Mouse (Mus musculus): ENCODE measurements around the gene Slc25a12.

Slc25a12 gene

DNA sequence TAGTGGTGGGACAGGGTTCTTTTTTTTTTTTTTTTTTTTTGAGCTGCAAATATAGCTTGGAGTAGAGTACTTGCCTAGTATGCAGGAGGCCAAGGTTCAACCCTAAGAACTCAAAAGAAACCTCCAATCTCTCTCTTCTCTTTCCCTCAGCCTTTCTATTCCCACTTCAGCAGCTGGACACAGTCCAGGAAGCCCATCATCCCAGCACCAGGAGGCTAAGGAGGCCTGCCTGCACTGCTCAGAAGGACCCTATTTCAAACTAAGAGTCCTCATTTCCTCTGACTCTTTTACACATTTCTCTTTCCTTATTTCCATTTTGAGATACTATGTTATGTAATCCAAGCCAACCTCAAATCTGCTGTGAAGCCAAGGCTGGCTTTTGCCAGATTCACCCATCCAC, 64.3 kb downstream of the Slc25a12 start:
- DNase-seq, result no peak

- DNase-seq, result no peak
Observed at GRCm38 (mm10) chr2:71302156-71302663, 65.3 kb downstream of the Slc25a12 start.

- DNase-seq, result peak; percentile 8 to 17
Observed at GRCm38 (mm10) chr2:71298729-71299128, 68.8 kb downstream of the Slc25a12 start.

GRCm38 (mm10) chr2:71297501-71297900, 70.0 kb downstream of the Slc25a12 start:
- no peak for DNase-seq

DNA sequence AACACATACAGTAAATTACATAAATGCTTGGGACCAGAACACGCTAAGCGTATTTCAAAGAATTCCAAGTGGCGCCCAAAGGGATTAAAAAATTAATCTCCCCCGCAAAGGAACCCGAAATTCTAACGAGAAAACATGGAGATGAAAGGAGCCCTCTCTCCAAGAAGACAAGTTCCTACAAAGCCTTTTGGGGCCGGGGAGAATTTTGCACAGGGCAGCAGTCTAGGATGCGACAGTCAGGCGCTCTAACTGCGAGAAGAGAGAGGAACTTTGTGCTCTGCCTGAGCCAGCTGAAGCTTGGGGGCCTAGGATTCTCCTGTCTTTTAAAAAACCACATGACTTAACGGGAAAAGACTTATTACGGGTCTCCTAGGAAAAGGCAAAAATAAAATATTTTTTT, 71.7 kb downstream of the Slc25a12 start:
- no peak for DNase-seq

- no peak for DNase-seq
Observed at GRCm38 (mm10) chr2:71294489-71294888, 73.1 kb downstream of the Slc25a12 start.

- no peak for DNase-seq
Observed at GRCm38 (mm10) chr2:71293983-71294382, 73.6 kb downstream of the Slc25a12 start.

DNA sequence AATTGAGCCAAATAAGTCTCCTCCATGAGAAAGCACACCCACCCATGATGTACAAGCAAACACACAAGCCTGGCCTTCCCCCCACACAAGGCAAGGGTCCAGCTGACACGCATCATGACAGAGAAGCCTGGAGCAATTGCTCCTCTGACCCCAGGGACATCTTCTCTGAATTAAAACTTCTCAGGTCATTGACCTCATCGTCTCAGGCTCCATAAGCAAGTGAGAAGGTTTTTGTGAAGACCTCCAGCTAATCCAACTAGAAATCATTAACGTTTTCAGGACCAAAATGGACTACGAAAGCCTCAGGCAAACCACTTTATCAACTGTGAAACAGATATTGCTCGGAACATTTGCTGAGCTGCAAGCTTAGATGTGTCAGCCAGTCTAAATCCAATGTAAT, 76.0 kb downstream of the Slc25a12 start:
- no peak for DNase-seq

DNA sequence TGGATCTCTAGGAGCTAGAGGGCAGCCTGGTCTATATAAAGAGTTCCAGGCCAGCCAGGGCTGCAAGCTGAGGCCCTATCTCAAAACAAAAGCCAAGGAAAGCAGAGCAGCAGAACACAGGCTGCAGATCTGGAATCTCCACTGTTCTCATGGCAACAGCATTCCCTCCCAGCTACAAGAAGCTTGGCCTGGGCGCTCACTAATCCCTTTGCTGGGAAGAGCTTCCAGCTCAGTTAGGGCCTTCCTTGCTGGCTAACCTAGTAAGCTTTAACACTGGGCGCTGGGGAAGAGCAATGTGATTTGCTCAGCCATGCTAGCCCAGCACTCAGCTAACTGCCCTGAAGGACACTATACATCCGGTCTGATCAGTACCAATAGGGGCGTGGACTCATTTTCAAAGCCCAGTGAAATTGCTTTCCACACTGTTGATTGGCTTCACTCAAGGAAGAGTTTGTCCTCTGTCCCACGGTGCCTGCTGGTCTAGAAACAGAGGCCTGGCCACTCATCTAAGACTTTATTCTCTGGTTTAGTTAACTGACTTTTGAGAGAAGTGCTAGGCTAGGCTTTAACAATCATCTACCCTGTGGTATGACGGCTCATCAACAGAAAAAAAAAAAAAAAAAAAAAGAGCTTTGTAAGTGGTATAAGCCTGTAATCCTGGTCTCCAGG, 77.3 kb downstream of the Slc25a12 start:
- DNase-seq, result no peak

DNA sequence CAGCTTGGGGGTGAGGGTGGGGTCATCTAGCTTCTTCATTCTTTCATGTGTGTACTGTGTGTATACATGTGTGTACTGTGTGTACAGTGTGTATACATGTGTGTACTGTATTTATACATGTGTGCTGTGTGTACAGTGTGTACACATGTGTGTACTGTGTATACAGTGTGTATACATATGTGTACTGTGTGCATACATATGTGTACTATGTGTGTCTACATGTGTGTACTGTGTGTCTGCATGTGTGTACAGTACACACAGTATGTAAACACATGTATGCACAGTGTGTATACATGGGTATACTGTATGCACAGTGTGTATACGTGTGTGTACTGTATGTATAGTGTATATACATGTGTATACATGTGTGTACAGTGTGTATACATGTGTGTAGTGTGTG, 85.6 kb downstream of the Slc25a12 start:
- DNase-seq, result no peak

DNA sequence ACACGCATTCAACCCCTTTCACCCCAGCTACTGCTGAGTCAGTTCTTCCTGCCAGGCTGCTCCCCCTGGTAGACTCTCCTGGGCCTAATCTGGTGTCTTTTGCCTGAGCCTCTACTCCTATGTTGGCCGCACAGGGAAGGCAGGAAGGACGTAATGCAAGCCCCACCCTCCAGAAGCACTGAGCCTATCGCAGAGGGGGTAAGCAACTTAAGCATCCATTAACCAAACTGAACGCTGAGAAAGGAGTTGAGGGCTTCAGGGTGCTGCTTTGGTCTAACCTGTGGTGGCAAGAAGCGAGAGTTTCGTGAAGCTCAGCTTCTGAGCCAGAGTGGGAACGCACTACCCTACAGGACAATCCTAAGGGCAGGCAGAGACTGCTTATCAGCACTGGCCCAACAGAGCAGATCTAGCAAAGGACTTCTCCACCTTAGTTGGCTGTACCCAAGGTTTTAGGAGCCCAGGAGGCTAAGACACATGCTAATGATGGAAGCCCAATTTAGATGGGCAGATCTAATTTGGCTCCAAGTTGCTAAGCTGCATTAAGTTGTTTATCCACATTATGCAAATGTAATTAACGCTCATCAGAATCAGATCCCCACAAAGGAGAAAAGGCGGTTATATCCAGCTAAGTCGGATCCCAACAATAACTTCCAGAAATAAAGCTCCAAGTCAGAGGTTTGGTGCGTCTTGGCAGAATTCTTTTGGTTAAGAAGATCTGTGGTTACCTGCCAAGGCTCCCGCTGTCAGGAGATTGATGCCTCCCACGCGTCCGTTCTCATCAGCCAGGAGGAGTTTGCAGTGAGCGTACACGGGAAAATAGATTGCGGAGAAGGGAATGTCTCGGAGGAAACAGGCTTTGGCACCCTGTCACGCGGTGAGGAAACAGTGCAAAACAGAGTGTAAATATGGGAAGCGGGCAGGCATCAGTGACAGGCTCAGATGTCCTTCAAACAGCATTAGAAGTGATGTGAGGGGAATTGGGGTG, 88.5 kb downstream of the Slc25a12 start:
- no peak for DNase-seq

- DNase-seq, result no peak
Observed at GRCm38 (mm10) chr2:71275734-71276133, 91.8 kb downstream of the Slc25a12 start.

DNA sequence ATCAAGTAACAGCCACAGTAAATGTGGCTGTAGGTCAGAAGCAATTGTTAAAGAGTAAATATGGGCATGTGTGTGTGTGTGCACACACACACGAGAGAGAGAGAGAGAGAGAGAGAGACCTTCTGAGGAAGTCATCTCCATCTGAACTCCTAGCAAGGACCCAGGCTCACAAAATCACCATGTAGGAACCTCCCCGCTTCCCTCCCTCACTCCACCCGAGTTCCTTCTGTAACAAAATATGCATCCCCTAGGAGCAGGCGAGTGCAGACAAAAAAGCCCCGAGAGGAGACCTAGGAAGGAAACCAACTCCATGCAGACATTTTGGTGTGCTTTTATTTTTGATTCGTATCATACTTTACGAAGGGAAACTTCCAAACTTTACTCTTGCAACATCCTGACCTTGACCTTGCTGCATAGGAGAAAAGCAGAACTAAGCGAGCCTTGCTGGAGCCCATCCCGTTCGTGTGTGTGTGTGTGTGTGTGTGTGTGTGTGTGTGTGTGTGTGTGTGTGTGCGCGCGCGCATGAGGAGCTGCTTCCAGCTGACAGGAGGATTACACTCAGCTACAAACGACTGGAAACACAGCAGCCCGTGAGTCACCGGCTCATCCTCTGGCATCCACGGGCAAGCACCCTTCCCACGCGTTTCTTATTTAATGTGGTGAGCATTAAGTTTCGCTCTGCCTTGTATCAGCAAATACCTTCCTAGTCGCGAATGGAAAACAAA, 93.4 kb downstream of the Slc25a12 start:
- peak in 1 of 2 experiments; percentile 2 for DNase-seq

DNA sequence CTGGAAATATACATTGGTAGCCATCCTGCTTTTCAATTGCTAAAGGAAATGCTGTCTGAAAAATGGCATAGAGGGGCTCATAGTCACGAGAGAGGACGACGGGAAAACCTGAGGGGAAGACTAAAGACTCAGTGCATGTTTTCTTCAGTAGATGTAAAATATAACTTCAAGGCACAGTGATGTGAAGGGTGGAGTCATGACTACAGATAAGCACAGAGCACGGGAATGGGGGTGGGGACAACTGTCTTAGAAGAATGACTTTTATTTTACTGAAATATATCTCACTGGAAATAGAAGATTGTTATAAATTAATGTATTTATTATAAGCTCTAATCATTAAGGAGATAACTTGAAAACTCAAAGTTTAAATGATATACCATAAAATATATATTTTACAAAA, 97.5 kb downstream of the Slc25a12 start:
- no peak for DNase-seq

GRCm38 (mm10) chr2:71269332-71269731, 98.2 kb downstream of the Slc25a12 start:
- DNase-seq, result no peak

GRCm38 (mm10) chr2:71268691-71269090, 98.9 kb downstream of the Slc25a12 start:
- DNase-seq, result no peak

- no peak for DNase-seq
Observed at GRCm38 (mm10) chr2:71264585-71264984, 103.0 kb downstream of the Slc25a12 start.

- no peak for DNase-seq
Observed at GRCm38 (mm10) chr2:71256581-71256980, 111.0 kb downstream of the Slc25a12 start.

DNA sequence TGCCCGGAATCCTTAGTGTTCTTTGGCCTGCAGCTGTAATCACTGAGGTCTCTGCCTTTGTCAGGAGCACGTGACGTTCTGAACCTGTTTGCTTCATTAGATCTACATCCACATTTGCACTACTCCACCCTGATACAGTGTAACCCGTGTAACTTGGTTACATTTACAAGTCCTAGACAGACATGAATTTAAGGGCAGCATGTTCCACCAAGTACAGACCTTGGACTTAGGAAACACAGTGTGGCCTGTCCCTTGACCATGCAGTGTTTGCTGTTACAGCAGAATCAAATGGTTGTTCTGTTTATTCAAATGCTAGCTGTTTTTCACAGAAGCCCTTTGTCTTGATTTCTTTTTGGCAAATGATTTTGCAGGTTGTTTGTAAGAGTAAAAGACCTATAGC, 112.7 kb downstream of the Slc25a12 start:
- no peak for DNase-seq

GRCm38 (mm10) chr2:71250841-71251240, 116.7 kb downstream of the Slc25a12 start:
- no peak for DNase-seq

GRCm38 (mm10) chr2:71248071-71248470, 119.5 kb downstream of the Slc25a12 start:
- DNase-seq, result no peak

- DNase-seq, result no peak
Observed at GRCm38 (mm10) chr2:71246096-71246495, 121.5 kb downstream of the Slc25a12 start.

- DNase-seq, result no peak
Observed at GRCm38 (mm10) chr2:71245416-71245815, 122.1 kb downstream of the Slc25a12 start.

Data from B cell, adult 2 months (primary cell).